Comparison of ENCODE assay signal across 10 mouse cellular contexts in genomic region chr8:66777115-66777877, GRCm38 (mm10).
DNase-seq lines count a peak whose midpoint lies in the region; ATAC-seq lines count a peak whose summit lies in the region.
"Had no signal": no experiment of that assay in that cellular context is flagged by ENCODE, and none has a peak within 500 bp of the region (broad histone marks: within the 10 kb centered on the region; RNA-seq: fewer than 3 reads in every experiment).

No protein-coding gene starts in this region.

- no peaks in the 10 kb centered on the region for H3K27me3 ChIP-seq in forebrain, embryonic 14.5 days (replicated peaks; ENCODE audit: control insufficient read depth, insufficient read depth, low read length)
- H3K27me3 ChIP-seq in limb, embryonic 13.5 days: 0 out of 2 replicates have a peak, but pooled peaks cover 3% of the 10 kb centered on the region
- no peaks in the 10 kb centered on the region for H3K27me3 ChIP-seq in midbrain, embryonic 15.5 days (replicated peaks)
- H3K27me3 ChIP-seq: megakaryocyte, embryonic 14.5 days had no signal

- H3K27ac ChIP-seq in forebrain, embryonic 14.5 days (ENCODE audit: low read depth, low read length): no peak overlapping the region
- H3K27ac ChIP-seq in limb, embryonic 13.5 days: peak overlapping the region; percentile 44; the same call in 1 of the 2 replicates
- H3K27ac ChIP-seq in midbrain, embryonic 15.5 days: no peak overlapping the region

- H3K9me3 ChIP-seq in forebrain, embryonic 14.5 days (replicated peaks; ENCODE audit: control insufficient read depth, low read length): no peaks in the 10 kb centered on the region
- H3K9me3 ChIP-seq in limb, embryonic 13.5 days: no peaks in the 10 kb centered on the region
- no peaks in the 10 kb centered on the region for H3K9me3 ChIP-seq in midbrain, embryonic 15.5 days

- no peak overlapping the region for H3K9ac ChIP-seq in forebrain, embryonic 14.5 days (ENCODE audit: low read length)
- no peak overlapping the region for H3K9ac ChIP-seq in limb, embryonic 13.5 days
- no peak overlapping the region for H3K9ac ChIP-seq in midbrain, embryonic 15.5 days

- no peaks in the 10 kb centered on the region for H3K36me3 ChIP-seq in forebrain, embryonic 14.5 days (ENCODE audit: control insufficient read depth, insufficient read depth, low read length)
- H3K36me3 ChIP-seq in limb, embryonic 13.5 days: no peaks in the 10 kb centered on the region
- no peaks in the 10 kb centered on the region for H3K36me3 ChIP-seq in midbrain, embryonic 15.5 days (replicated peaks)

- 37% methylated on average over 14 of the region's 14 CpGs for WGBS in forebrain, embryonic 14.5 days
- WGBS in limb, embryonic 13.5 days: 17% methylated on average over 14 of the region's 14 CpGs
- WGBS in midbrain, embryonic 15.5 days: 29% methylated on average over 14 of the region's 14 CpGs

- no peak overlapping the region for H3K4me3 ChIP-seq in forebrain, embryonic 14.5 days (ENCODE audit: low read depth, low read length)
- 0 out of 2 replicates have a peak overlapping the region, but pooled peaks have one; percentile 2 for H3K4me3 ChIP-seq in limb, embryonic 13.5 days
- H3K4me3 ChIP-seq in midbrain, embryonic 15.5 days: no peak overlapping the region
- H3K4me3 ChIP-seq: megakaryocyte, embryonic 14.5 days had no signal

- peaks cover 9% of the 10 kb centered on the region for H3K4me1 ChIP-seq in forebrain, embryonic 14.5 days (ENCODE audit: control insufficient read depth, insufficient read depth, low read length)
- H3K4me1 ChIP-seq in limb, embryonic 13.5 days: peaks cover 10% of the 10 kb centered on the region
- H3K4me1 ChIP-seq in midbrain, embryonic 15.5 days: peaks cover 8% of the 10 kb centered on the region; the same call in 1 of the 2 replicates

- DNase-seq in layer of hippocampus, adult 8-10 months (ENCODE audit: low spot score in 2 of 2): peak; percentile 28 to 44
- no peak for DNase-seq in layer of hippocampus, adult 9-10 months (ENCODE audit: low spot score)
- peak; percentile 64 for DNase-seq in forebrain, embryonic 14.5 days (ENCODE audit: low spot score)
- DNase-seq in thymus, postnatal 36 days: no peak
- no peak for DNase-seq in adrenal gland, adult 8-10 months
- DNase-seq: thymus, postnatal 14 days had no signal

- 0 out of 2 replicates have a peak overlapping the region, but pooled peaks have one; percentile 7 for H3K4me2 ChIP-seq in forebrain, embryonic 14.5 days (ENCODE audit: low read length)
- peak overlapping the region; percentile 43 for H3K4me2 ChIP-seq in limb, embryonic 13.5 days (replicated peaks)
- H3K4me2 ChIP-seq in midbrain, embryonic 15.5 days: peak overlapping the region; percentile 9; the same call in 1 of the 2 replicates

- ATAC-seq in forebrain, embryonic 14.5 days: peak; percentile 82
- peak; percentile 91 for ATAC-seq in limb, embryonic 13.5 days (ENCODE audit: low FRiP score, low read depth)
- peak; percentile 82 for ATAC-seq in midbrain, embryonic 15.5 days (replicated peaks)
- no peak for ATAC-seq in megakaryocyte progenitor cell, adult 5-6 weeks (replicated peaks; ENCODE audit: poor library complexity)

Comparison
In these comparisons a context has a peak if more than half of its experiments do, and no peak if none do; other contexts are left out.
1. DNase-seq: peak in layer of hippocampus, adult 8-10 months (2 of 2) and forebrain, embryonic 14.5 days (single experiment); none in layer of hippocampus, adult 9-10 months (single experiment), thymus, postnatal 36 days (0 of 2) and adrenal gland, adult 8-10 months (single experiment).
2. Peak in every context shown above with its lines, with median percentiles within 50 percentile points of each other: H3K4me2 ChIP-seq.